ENCODE assay signal across 13 mouse cellular contexts in the genomic region with DNA sequence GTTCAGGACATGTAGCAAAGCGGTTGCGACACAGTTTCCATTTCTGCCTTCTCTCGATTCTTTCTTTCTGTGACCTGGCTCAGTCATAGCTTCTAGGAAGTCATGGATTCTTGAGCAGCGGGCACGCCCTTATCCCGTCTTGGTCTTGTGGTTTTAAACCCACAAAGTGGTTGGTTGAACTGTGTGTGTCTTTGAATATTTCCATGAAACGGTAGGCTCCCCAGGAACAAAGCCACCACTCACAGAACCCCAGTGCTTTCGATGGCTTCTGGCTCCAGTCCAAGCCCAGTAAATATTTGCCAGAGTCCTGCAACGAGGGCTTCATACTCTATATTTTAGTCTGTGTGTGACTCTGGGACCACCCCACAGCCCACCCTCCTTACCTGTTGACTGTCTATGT. TPM values are rescaled to one million over a fixed set of nuclear protein-coding genes. Genes with fewer than 3 reads are reported as not detected.
DNase-seq lines count a peak whose midpoint lies in the region; ATAC-seq and TF ChIP-seq lines count a peak whose summit lies in the region.
"Had no signal": no experiment of that assay in that cellular context is flagged by ENCODE, and none has a peak within 500 bp of the region (broad histone marks: within the 10 kb centered on the region; RNA-seq: fewer than 3 reads in every experiment).

No protein-coding gene starts in this region.

- DNase-seq in left cerebral cortex, postnatal 4 days: peak; percentile 17
- DNase-seq in left cerebral cortex, postnatal 36 days (ENCODE audit: low spot score in 2 of 2): no peak
- peak; percentile 49 for DNase-seq in kidney, adult 11 months
- peak; percentile 28 for DNase-seq in limb, embryonic 14.5 days (ENCODE audit: low spot score)
- no peak for DNase-seq in frontal cortex, postnatal 25 days (ENCODE audit: low spot score in 2 of 2)
- DNase-seq in right cerebral cortex, postnatal 36 days (ENCODE audit: low spot score in 2 of 2): no peak
- DNase-seq: spleen, adult 18-20 months; thymus, postnatal 4 days had no signal

- H3K36me3 ChIP-seq in limb, embryonic 14.5 days (ENCODE audit: control insufficient read depth, insufficient read depth, low read length): 0 out of 2 replicates have a peak, but pooled peaks cover 2% of the 10 kb centered on the region
- H3K36me3 ChIP-seq in stomach, embryonic 16.5 days (ENCODE audit: control insufficient read depth, insufficient read depth, low read length): no peaks in the 10 kb centered on the region
- no peaks in the 10 kb centered on the region for H3K36me3 ChIP-seq in heart, embryonic 11.5 days (ENCODE audit: control insufficient read depth, insufficient read depth, low read length)

- no peaks in the 10 kb centered on the region for H3K9me3 ChIP-seq in limb, embryonic 14.5 days (ENCODE audit: control insufficient read depth, low read length)
- no peaks in the 10 kb centered on the region for H3K9me3 ChIP-seq in stomach, embryonic 16.5 days (replicated peaks; ENCODE audit: control insufficient read depth, low read length)
- H3K9me3 ChIP-seq in heart, embryonic 11.5 days (replicated peaks; ENCODE audit: control insufficient read depth, low read length): no peaks in the 10 kb centered on the region
- H3K9me3 ChIP-seq: forebrain, embryonic 15.5 days had no signal

- ATAC-seq in limb, embryonic 14.5 days (ENCODE audit: low FRiP score, low read depth): no peak
- peak; percentile 68 for ATAC-seq in stomach, embryonic 16.5 days (ENCODE audit: insufficient read depth, low FRiP score)
- ATAC-seq in heart, embryonic 11.5 days (replicated peaks; ENCODE audit: insufficient number of reproducible peaks, low FRiP score, low TSS enrichment): no peak
- ATAC-seq: forebrain, embryonic 15.5 days had no signal

- H3K4me3 ChIP-seq in limb, embryonic 14.5 days (replicated peaks; ENCODE audit: low read length): no peak overlapping the region
- no peak overlapping the region for H3K4me3 ChIP-seq in stomach, embryonic 16.5 days (replicated peaks; ENCODE audit: low read length)
- H3K4me3 ChIP-seq in heart, embryonic 11.5 days (ENCODE audit: low read depth, low read length): no peak overlapping the region
- H3K4me3 ChIP-seq: forebrain, embryonic 15.5 days had no signal

- H3K4me1 ChIP-seq in limb, embryonic 14.5 days (ENCODE audit: control insufficient read depth, insufficient read depth, low read length): peaks cover 17% of the 10 kb centered on the region
- peaks cover 7% of the 10 kb centered on the region; the same call in 1 of the 2 replicates for H3K4me1 ChIP-seq in stomach, embryonic 16.5 days (ENCODE audit: control insufficient read depth, insufficient read depth, low read length)
- no peaks in the 10 kb centered on the region for H3K4me1 ChIP-seq in heart, embryonic 11.5 days (ENCODE audit: control insufficient read depth, insufficient read depth, low read length)

- 51% methylated on average over 9 of the region's 9 CpGs for whole genome bisulfite sequencing in limb, embryonic 14.5 days
- WGBS in stomach, embryonic 16.5 days: 49% methylated on average over 9 of the region's 9 CpGs
- 75% methylated on average over 9 of the region's 9 CpGs for WGBS in heart, embryonic 11.5 days (ENCODE audit: insufficient replicate concordance)

- 0 out of 2 replicates have a peak overlapping the region, but pooled peaks have one; percentile 38 for H3K27ac ChIP-seq in limb, embryonic 14.5 days (replicated peaks; ENCODE audit: low read depth, low read length)
- H3K27ac ChIP-seq in stomach, embryonic 16.5 days (ENCODE audit: low read length): peak overlapping the region; percentile 29; the same call in 1 of the 2 replicates
- no peak overlapping the region for H3K27ac ChIP-seq in heart, embryonic 11.5 days (ENCODE audit: low read depth, low read length)
- H3K27ac ChIP-seq: forebrain, embryonic 15.5 days had no signal

- no peaks in the 10 kb centered on the region for H3K27me3 ChIP-seq in limb, embryonic 14.5 days (ENCODE audit: control insufficient read depth, insufficient read depth, low read length)
- H3K27me3 ChIP-seq in stomach, embryonic 16.5 days (ENCODE audit: control insufficient read depth, insufficient read depth, low read length): no peaks in the 10 kb centered on the region
- H3K27me3 ChIP-seq in heart, embryonic 11.5 days (ENCODE audit: control insufficient read depth, insufficient read depth, low read length): no peaks in the 10 kb centered on the region
- H3K27me3 ChIP-seq: forebrain, embryonic 15.5 days had no signal

- intact Hi-C loops in left cerebral cortex, postnatal 4 days (cut with DNase I): no loop called here
- intact Hi-C loops in left cerebral cortex, postnatal 36 days (cut with DNase I): no loop called here

- no peak for TF ChIP-seq POLR2A in limb, embryonic 14.5 days (IDR thresholded peaks at IDR 0.05; ENCODE audit: borderline replicate concordance, extremely low read depth, insufficient read depth, insufficient read length)

- no peak overlapping the region for H3K9ac ChIP-seq in limb, embryonic 14.5 days (ENCODE audit: low read depth, low read length, severe bottlenecking)
- H3K9ac ChIP-seq in stomach, embryonic 16.5 days (ENCODE audit: low read length): no peak overlapping the region
- H3K9ac ChIP-seq in heart, embryonic 11.5 days (ENCODE audit: low read depth, low read length): no peak overlapping the region
- H3K9ac ChIP-seq: forebrain, embryonic 15.5 days had no signal

- no peak overlapping the region for H3K4me2 ChIP-seq in limb, embryonic 14.5 days (replicated peaks; ENCODE audit: low read depth, low read length, severe bottlenecking)
- no peak overlapping the region for H3K4me2 ChIP-seq in stomach, embryonic 16.5 days (ENCODE audit: low read depth, low read length)
- H3K4me2 ChIP-seq in heart, embryonic 11.5 days: no peak overlapping the region
- H3K4me2 ChIP-seq: forebrain, embryonic 15.5 days; liver, embryonic 11.5 days had no signal

RNA-seq across cellular contexts. Expression of a gene that starts 31.6 kb away (rescaled TPM):
- total RNA-seq in left cerebral cortex, postnatal 4 days (2021): 10 to 100 TPM; 25.1 to 26.1 TPM
- total RNA-seq in left cerebral cortex, postnatal 36 days (2021): 100 to 1,000 TPM in 1 of 2 experiments, 10 to 100 TPM in 1; 86.8 to 102 TPM
- 16.1 and 19.7 TPM in 2 replicates for polyA plus RNA-seq in limb, embryonic 14.5 days (2012; rRNA removed)
- 27.3 and 27.6 TPM in 2 replicates for polyA plus RNA-seq in limb, embryonic 14.5 days (2014; fragmentation: Nextera tagmentation; extraction: Ambion mirVana)
- 63.8 and 76.0 TPM in 2 replicates for polyA plus RNA-seq in stomach, embryonic 16.5 days (2015; fragmentation: Nextera tagmentation; extraction: Ambion mirVana)
- 2.3 and 4.0 TPM in 2 replicates for polyA plus RNA-seq in heart, embryonic 11.5 days (2014; fragmentation: Nextera tagmentation; extraction: Ambion mirVana)
- total RNA-seq: hematopoietic stem cell, adult 5-6 weeks had no signal

Comparison
In these comparisons a context has a peak if more than half of its experiments do, and no peak if none do; other contexts are left out.
1. DNase-seq: peak in left cerebral cortex, postnatal 4 days (single experiment), kidney, adult 11 months (single experiment) and limb, embryonic 14.5 days (single experiment); none in left cerebral cortex, postnatal 36 days (0 of 2), frontal cortex, postnatal 25 days (0 of 2) and right cerebral cortex, postnatal 36 days (0 of 2).